Mouse (Mus musculus) layer of hippocampus, adult 2 months (tissue): ENCODE data around the gene Pcx. TPM values are rescaled to one million over a fixed set of nuclear protein-coding genes. Genes with fewer than 3 reads are reported as not detected.

Source experiments
- DNase-seq, 2 experiments: peaks; one replicate each; pipeline ENCODE4 v3.0.0; 2022; ENCODE audit warnings: low spot score in 2 of 2
- H3K27ac ChIP-seq: fragments of 200-600 bp; 2 replicates; pipeline ENCODE4 v1.8.1; 2022
- H3K4me3 ChIP-seq: fragments of 200-600 bp; 2 replicates; pipeline ENCODE4 v1.8.1; 2022; ENCODE audit warnings: mild to moderate bottlenecking
- CTCF ChIP-seq: fragments of 200-600 bp; conservative IDR thresholded peaks from 2 replicates; pipeline ENCODE4 v1.8.1; 2022; ENCODE audit warnings: antibody characterized with exemption, mild to moderate bottlenecking, moderate library complexity
- total RNA-seq, 2 experiments: library from RNA; stranded (reverse); gene quantifications; 2 replicates each; pipeline ENCODE4 v1.2.3; 2021

The Pcx gene
- total RNA-seq, 2 experiments from 2014 or later: 64.1 to 76.0 TPM

DNA sequence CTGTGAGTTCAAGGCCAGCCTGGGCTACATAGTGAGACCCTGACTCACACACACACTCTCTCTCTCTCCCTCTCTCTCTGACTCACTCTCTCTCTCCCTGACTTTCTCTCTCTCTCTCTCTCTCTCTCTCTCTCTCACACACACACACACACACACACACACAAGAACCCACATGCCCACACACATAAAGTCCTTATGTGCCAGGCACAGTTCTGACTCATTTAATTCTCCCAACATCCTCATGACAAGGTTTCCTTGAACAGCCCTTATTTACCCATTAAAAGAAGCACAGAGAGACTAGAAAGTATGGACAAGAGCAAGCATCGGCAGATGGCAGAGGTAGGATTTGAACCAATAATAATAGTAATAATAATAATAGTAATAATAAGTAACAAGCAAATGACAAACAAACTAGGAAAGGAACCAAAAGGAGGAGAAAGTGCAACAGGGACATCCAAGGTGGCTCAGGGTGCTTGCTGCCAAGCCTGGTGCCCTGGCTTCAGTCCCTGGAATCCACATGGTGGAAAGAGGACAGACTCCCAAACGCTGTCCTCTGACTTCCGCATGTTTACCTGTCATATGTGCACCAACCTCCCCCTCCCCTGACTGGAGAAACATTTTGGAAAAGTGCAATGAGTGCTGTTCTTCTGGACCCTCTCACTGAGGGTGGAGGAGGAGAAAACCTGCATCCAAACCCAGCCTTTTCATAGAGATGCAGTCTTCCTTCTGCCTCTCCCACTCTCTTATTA is 28.0 kb upstream of the Pcx start:
- Histone ChIP-seq H3K4me3 (no peak overlapping the region), H3K27ac (peak overlapping the region; percentile 51)
- TF ChIP-seq CTCF: no peak
- DNase-seq: no peak

DNA sequence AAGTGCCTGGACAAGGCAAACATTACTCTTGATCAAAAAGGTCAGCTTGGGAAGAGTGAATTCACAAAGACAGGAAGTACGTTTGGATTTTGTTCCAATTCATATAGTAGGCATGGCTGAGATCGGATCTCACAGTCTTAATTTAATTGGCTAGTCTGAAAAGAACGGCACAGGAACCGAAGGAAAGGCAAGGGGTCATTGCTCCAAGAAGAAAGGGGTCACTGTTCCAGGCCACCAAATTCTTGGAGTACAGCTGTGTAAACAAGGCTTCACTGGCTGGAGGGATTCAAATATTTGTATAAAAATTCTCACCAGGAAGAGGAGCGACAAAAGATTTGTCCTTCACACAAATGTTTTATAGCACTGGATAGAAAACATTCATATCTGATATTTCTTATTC is 25.3 kb upstream of the Pcx start:
- no peak for DNase-seq
- Histone ChIP-seq H3K27ac (no peak overlapping the region), H3K4me3 (no peak overlapping the region)
- no peak for TF ChIP-seq CTCF

DNA sequence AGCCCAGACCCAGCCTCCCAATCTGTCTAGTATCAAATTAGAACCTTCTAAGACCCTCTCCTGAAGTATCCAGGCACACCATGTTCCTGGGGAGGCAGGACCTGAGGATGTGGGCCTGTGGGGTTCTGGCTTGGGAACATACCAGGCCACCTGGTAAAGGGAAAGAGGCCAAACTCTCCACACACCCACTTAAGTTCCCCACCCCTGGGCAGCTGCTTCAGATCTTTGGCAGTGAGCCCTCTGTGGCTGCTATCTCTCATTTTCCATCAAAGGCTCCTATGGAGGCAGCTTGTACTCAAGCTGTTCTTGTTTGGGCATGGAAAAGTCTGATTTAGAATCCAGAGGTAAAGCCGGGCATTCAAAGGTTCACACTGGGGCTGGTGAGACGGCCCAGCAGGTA is 22.4 kb upstream of the Pcx start:
- no peak for TF ChIP-seq CTCF
- no peak overlapping the region for H3K27ac ChIP-seq
- no peak overlapping the region for H3K4me3 ChIP-seq
- DNase-seq: no peak

DNA sequence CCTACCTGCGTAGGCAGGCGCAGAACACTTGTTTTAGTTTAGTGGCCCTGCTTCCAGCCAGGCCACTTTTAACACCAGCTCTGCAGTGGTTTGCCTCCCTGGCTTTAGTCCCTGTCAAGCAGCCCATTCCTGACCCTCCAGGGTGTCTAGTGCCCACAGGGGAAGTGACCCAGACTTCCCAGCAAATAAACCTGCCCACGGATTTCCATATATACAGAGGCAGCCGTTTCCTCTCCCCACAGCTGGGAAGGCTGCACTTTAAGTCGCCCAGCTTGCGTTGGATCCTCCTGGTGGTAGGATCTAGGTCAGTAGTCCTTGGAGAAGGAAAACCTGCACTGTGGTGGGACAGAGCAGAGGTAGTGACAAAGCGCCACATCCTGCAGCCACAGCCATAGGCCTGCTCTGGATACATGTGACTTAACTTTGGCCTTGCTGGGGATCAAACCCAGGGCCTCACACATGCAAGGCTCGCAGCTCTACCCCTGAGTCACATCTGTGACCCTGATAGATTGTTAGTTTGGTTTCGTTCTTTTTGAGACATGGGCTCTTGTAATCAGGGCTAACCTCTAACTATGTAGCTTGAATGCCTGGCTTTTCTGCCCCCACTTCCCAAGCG is 19.1 kb upstream of the Pcx start:
- no peak; the same call in 1 of the 2 replicates for TF ChIP-seq CTCF
- H3K27ac ChIP-seq: no peak overlapping the region
- H3K4me3 ChIP-seq: no peak overlapping the region
- DNase-seq: no peak

DNA sequence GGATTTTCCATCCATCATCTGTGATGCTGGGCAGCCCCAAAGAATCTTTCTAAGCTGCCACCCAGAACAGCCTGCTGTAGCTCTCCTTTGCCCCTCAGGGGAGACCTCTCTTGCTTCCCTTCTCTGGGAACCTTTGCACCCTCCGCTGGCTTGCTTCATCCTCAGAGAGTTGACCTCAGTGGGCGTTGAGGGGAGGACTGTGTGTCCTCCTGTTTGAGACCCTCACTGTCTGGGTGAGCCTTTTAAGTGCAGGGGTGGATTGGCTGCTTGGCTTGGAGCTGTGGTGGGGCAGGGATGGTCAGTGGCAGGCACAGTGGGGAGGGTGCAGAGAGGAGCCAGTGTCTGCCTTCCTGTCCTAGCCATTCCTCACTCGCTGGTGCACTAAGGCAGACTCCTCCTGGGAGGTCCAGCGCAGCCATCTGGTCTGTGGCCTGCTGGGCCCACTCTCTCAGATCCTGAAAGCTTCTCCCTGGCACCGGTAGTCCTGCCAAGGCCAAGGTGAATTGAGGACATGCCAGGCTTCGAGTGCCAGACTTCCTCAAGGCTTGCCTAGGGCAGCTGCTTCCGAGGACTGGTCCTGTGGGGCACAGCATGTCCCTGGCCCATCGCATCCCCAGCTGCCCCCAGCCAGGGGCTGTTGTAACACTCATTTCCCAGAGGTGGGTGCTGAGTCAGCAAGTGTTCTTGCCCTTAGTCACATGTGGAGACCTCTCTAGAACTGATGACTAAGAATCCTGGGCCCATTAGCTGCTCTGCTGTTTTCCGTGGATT is 17.6 kb upstream of the Pcx start:
- no peak overlapping the region for H3K27ac ChIP-seq
- H3K4me3 ChIP-seq: no peak overlapping the region
- no peak for DNase-seq
- TF ChIP-seq CTCF: no peak

DNA sequence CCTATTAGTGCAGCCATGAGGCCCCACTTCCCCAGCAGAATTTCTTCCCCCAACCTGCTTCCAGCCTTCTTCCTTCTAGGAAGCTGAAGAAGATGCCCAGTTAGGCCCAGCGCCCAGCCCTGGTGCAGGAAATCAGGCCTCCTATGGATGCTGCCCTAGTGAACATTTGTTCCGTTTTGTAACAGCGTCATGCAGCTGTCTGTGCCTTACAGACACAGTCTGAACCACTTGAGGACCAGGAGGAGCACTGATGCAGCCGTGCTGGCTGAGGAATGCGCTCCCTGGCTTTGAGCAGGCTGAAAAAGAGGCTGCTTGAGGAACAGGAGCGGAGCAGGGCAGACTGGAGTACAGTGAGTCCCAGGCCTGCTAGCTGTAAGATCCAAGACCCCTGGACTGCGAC is 15.6 kb upstream of the Pcx start:
- Histone ChIP-seq H3K27ac (no peak overlapping the region), H3K4me3 (no peak overlapping the region)
- DNase-seq: no peak
- no peak for TF ChIP-seq CTCF

DNA sequence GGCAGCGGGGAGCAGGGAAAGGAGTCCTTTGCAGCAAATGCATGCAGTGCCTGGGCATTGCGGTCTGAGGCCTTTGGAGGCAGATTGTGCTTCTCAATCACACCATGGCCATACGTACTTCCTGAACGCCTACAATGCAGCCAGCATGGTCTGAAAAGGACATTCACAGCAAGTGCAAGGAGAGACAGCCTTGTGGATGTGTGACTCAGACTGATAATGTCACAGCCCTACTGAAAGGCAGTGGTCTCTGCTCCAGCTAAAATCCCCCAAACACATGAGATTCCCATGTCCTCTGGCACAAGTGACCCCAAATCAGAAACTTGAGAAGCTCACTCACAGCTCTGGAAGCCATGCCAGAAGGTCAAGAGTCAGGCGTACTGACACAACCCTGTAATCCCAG is 14.5 kb upstream of the Pcx start:
- H3K4me3 ChIP-seq: no peak overlapping the region
- no peak for DNase-seq
- TF ChIP-seq CTCF: no peak
- H3K27ac ChIP-seq: no peak overlapping the region

DNA sequence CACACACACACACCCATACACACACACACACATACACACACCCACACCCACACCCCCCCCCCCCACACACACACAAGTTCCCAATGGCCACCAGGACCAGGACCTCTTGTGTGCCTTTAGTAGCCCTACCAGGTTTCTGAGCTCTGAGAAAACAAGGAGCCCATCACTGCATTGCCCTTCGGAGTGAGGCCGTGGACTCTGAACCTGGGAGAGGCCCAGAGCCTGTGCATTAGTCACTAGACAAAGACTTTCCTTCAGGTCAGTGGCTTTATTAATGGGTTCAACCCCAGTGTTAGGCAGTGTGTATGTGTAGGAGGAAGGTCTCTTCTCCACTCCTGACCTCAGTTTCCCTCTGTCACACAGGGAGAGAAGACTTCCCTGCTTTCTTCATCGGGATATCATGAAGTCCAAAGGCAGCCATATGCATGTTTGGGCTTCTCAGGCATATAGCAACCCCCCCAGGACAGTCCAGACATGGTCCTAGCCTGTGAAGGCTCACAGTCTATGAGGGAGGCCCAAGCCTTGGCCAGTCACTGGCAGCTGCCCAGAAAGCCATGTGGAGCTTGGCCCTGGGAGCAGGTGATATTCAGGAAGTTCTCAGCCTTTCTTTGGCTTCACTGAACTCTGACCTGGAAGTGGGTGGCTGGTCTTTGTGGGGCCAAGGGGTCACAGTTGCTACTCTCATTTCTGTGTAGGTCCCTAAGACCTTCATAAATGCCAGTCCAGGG is 13.6 kb upstream of the Pcx start:
- no peak overlapping the region for H3K4me3 ChIP-seq
- TF ChIP-seq CTCF: no peak
- H3K27ac ChIP-seq: no peak overlapping the region
- DNase-seq: no peak

DNA sequence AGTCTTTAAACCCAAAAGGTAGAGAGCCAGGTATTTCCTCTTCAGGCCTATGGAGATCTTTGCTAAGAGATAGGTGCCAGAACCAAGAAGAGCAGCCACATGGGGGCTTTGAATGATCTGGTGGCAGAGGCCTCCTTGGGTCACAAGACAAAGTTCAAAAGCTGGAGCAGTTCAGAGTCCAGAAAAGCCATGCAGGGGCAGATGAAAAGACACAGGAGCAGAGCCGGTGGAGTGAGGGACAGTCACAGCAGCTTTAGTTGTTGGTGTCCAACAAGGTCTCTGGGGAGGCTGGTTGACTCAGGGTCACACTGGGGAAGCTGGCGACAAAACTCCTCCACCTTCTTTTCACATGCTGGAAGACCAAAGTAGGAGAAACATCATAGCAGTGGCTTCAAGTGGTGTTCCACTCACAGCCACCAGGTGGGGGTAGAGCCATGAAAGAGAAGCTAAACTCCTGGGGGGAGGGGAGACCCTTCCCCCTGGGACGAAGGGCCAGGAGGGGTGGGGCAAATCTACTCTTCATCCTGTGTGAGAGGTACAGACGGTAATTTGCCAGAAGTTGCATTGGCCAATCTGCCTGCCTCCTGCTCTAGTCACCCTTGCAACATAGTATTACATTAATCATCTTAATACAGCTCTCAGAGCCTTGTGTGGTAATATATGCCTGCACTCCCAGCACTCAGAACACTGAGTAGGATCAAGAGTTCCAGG is 12.9 kb upstream of the Pcx start:
- Histone ChIP-seq H3K27ac (no peak overlapping the region), H3K4me3 (no peak overlapping the region)
- peak; percentile 99 for TF ChIP-seq CTCF
- DNase-seq: peak; percentile 61 to 82

DNA sequence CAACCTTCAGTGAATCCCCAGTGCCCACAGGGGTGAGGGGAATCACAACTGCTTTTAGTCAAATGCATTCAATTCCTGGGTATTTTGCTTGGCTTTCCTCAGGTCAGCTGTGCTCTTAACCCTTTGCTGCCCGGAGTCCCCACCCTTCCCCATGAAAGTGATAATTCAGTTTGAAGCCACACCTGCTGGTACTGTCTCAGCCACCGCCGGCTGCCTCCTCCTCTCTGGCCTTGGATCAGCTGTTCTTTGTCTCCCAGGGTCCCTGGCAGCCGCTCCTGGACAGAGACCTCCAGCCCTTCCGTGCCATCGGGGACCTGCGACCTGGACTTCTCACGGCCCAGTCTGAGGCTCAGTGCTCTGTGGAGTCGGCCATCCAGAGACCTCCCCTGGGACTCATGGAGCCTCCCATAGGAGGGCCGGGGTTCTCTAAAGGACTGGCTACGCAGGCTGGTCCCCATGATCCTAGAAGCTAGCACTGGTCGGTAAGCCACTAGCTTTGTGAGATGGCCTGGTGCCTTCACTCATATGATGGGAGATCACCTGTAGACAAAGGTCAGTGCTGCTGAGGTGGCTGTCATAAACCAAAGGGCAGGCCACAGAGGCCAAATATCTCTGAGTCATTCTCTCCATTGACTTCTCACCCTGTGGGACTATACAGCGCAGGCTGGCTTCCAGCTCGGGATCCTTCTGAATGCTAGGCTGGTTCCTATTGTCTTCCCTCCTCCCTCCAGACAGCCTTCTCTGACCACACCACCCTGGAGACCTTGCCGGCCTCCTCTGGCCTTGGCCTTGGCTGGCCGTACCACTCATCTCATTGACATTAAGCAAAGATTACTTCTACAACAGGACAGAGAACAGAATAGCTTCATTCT is 12.0 kb upstream of the Pcx start, which contains the start of gene 2010003K11Rik:
Gene 2010003K11Rik, minus strand, starts transcription at position 522 of the 872 bp plus-strand sequence.
- no peak for DNase-seq
- no peak within 1 kb of the TSS for H3K4me3 ChIP-seq
- TF ChIP-seq CTCF: no peak
- no peak within 1 kb of the TSS for H3K27ac ChIP-seq

DNA sequence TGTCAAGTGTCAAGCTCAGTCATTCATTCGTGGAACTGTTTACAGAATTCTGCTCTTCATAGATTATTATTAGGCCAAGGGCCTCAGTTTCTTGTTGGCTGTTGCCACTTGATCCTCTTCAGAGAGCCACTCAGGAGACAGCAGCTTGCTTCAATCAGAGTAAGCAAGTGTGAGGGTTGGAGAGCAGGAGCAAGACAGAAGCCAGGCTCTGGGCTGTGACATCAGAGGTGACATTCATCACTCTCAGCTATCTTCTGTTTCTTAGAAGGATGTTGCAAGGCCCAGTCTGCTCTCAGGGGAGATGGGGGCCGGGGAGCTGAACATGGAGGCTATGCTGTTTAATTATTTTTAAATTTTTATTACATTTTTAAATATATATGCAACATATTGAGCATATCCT is 7.6 kb upstream of the Pcx start:
- H3K27ac ChIP-seq: no peak overlapping the region
- no peak for DNase-seq
- no peak overlapping the region for H3K4me3 ChIP-seq
- TF ChIP-seq CTCF: no peak
